ENCODE assay signal across 15 mouse cellular contexts in the genomic region with DNA sequence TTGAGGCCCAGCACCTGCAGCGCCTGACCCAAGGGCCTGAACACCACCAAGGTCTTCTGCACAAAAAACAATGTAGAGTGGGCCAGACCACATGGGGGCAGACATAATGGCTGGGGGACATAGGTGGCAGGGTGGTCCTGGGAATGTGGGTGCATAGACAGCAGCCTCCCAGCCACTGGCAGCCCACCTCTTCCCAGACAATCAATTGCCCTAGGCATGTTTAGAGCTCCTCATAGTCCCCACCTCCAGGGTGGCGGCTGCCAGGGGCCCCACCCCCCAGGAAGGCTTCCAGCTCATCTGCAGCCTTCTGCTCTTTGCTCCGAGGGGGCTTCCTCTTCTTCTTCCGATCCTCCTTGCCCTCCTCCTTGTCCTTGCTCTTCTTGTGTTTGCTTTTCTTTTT. TPM values are rescaled to one million over a fixed set of nuclear protein-coding genes. Genes with fewer than 3 reads are reported as not detected.
DNase-seq lines count a peak whose midpoint lies in the region; ATAC-seq and TF ChIP-seq lines count a peak whose summit lies in the region.
"Had no signal": no experiment of that assay in that cellular context is flagged by ENCODE, and none has a peak within 500 bp of the region (broad histone marks: within the 10 kb centered on the region; RNA-seq: fewer than 3 reads in every experiment).

No protein-coding gene starts in this region.

- peaks cover 48% of the 10 kb centered on the region for H3K4me1 ChIP-seq in cerebellum, adult 2 months (ENCODE audit: control insufficient read depth, insufficient read depth, low read length)
- H3K4me1 ChIP-seq in liver, postnatal 0 days (ENCODE audit: insufficient read depth), result peaks cover 20% of the 10 kb centered on the region
- peaks cover 25% of the 10 kb centered on the region for H3K4me1 ChIP-seq in liver, embryonic 11.5 days (replicated peaks; ENCODE audit: control insufficient read depth, insufficient read depth, low read length)
- peaks cover 42% of the 10 kb centered on the region for H3K4me1 ChIP-seq in olfactory bulb, adult 2 months (ENCODE audit: control insufficient read depth, insufficient read depth, low read length)
- peaks cover 53% of the 10 kb centered on the region for H3K4me1 ChIP-seq in liver, embryonic 12.5 days

- peak in 1 of 2 experiments; percentile 34 for DNase-seq in cerebellum, adult 2 months
- DNase-seq in cerebellum, postnatal 36 days, result no peak
- DNase-seq in liver, postnatal 0 days, result no peak
- no peak for DNase-seq in liver, embryonic 11.5 days (ENCODE audit: low spot score)
- peak; percentile 37 to 48 for DNase-seq in cerebellum, postnatal 25 days
- DNase-seq: heart, postnatal 36 days; thymus, adult 18-20 months had no signal

- H3K9ac ChIP-seq in liver, postnatal 0 days (replicated peaks), result no peak overlapping the region
- no peak overlapping the region for H3K9ac ChIP-seq in liver, embryonic 11.5 days (ENCODE audit: low read depth, low read length)
- H3K9ac ChIP-seq in liver, embryonic 12.5 days, result no peak overlapping the region

- TF ChIP-seq CTCF in cerebellum, adult 2 months (IDR thresholded peaks at IDR 0.05; ENCODE audit: borderline replicate concordance, insufficient read depth, low read depth, low read length), result no peak
- TF ChIP-seq CTCF in liver, postnatal 0 days (IDR thresholded peaks at IDR 0.05; ENCODE audit: low read depth), result peak; percentile 3; the same call in 1 of the 2 replicates
- TF ChIP-seq CTCF in olfactory bulb, adult 2 months (IDR thresholded peaks at IDR 0.05; ENCODE audit: insufficient read depth, low read depth, low read length), result no peak

- no peak overlapping the region for H3K4me2 ChIP-seq in liver, postnatal 0 days (ENCODE audit: low read depth, low read length)
- no peak overlapping the region for H3K4me2 ChIP-seq in liver, embryonic 11.5 days
- H3K4me2 ChIP-seq in liver, embryonic 12.5 days, result no peak overlapping the region
- H3K4me2 ChIP-seq: heart, embryonic 13.5 days; limb, embryonic 13.5 days had no signal

- ATAC-seq in liver, postnatal 0 days, result no peak
- ATAC-seq in liver, embryonic 11.5 days (replicated peaks; ENCODE audit: low FRiP score), result no peak
- no peak for ATAC-seq in liver, embryonic 12.5 days
- ATAC-seq: activated CD4-positive, CD25-positive, alpha-beta regulatory T cell, adult 4 months; forebrain, embryonic 16.5 days; intestine, postnatal 0 days; midbrain, embryonic 16.5 days had no signal

- TF ChIP-seq POLR2A in cerebellum, adult 2 months (IDR thresholded peaks at IDR 0.05; ENCODE audit: borderline replicate concordance, insufficient read depth, low read length), result no peak
- TF ChIP-seq POLR2A in olfactory bulb, adult 2 months (IDR thresholded peaks at IDR 0.05; ENCODE audit: insufficient read depth, low read depth, low read length), result no peak

- H3K9me3 ChIP-seq in liver, postnatal 0 days (ENCODE audit: low read length), result no peaks in the 10 kb centered on the region
- no peaks in the 10 kb centered on the region for H3K9me3 ChIP-seq in liver, embryonic 11.5 days (ENCODE audit: control insufficient read depth, low read length)
- H3K9me3 ChIP-seq in liver, embryonic 12.5 days (replicated peaks), result no peaks in the 10 kb centered on the region
- H3K9me3 ChIP-seq: heart, embryonic 13.5 days; limb, embryonic 13.5 days had no signal

- WGBS in cerebellum, adult 2 months, result 30% methylated on average over 4 of the region's 4 CpGs
- WGBS in liver, postnatal 0 days (ENCODE audit: insufficient replicate concordance), result 67% methylated on average over 4 of the region's 4 CpGs
- 69% methylated on average over 4 of the region's 4 CpGs for WGBS in liver, embryonic 11.5 days
- 38% methylated on average over 4 of the region's 4 CpGs for WGBS in olfactory bulb, adult 2 months
- WGBS in liver, embryonic 12.5 days (ENCODE audit: insufficient replicate concordance), result 59% methylated on average over 4 of the region's 4 CpGs

- peaks cover 30% of the 10 kb centered on the region for H3K36me3 ChIP-seq in liver, postnatal 0 days (replicated peaks; ENCODE audit: insufficient read depth, low read length)
- H3K36me3 ChIP-seq in liver, embryonic 11.5 days (ENCODE audit: control insufficient read depth, insufficient read depth, low read length), result peaks cover 11% of the 10 kb centered on the region
- peaks cover 56% of the 10 kb centered on the region for H3K36me3 ChIP-seq in liver, embryonic 12.5 days

- H3K27ac ChIP-seq in cerebellum, adult 2 months (ENCODE audit: insufficient read depth, low read length), result peak overlapping the region; percentile 96
- H3K27ac ChIP-seq in liver, postnatal 0 days (ENCODE audit: low read depth), result no peak overlapping the region
- no peak overlapping the region for H3K27ac ChIP-seq in liver, embryonic 11.5 days (ENCODE audit: low read depth, low read length)
- peak overlapping the region; percentile 72 for H3K27ac ChIP-seq in olfactory bulb, adult 2 months (ENCODE audit: insufficient read depth, low read depth, low read length)
- no peak overlapping the region for H3K27ac ChIP-seq in liver, embryonic 12.5 days
- H3K27ac ChIP-seq: heart, embryonic 13.5 days; limb, embryonic 13.5 days had no signal

- no peak for TF ChIP-seq EP300 in liver, postnatal 0 days (IDR thresholded peaks at IDR 0.05; ENCODE audit: low read depth)

- no peak overlapping the region for H3K4me3 ChIP-seq in cerebellum, adult 2 months (replicated peaks; ENCODE audit: insufficient read depth, low read depth, low read length)
- no peak overlapping the region for H3K4me3 ChIP-seq in liver, postnatal 0 days (ENCODE audit: low read depth, low read length)
- no peak overlapping the region for H3K4me3 ChIP-seq in liver, embryonic 11.5 days (ENCODE audit: low read depth, low read length)
- no peak overlapping the region for H3K4me3 ChIP-seq in olfactory bulb, adult 2 months (ENCODE audit: insufficient read depth, low read depth, low read length)
- H3K4me3 ChIP-seq in liver, embryonic 12.5 days, result no peak overlapping the region
- H3K4me3 ChIP-seq: heart, embryonic 13.5 days; limb, embryonic 13.5 days had no signal

- H3K27me3 ChIP-seq in cerebellum, adult 2 months (ENCODE audit: control insufficient read depth, insufficient read depth, low read length), result no peaks in the 10 kb centered on the region
- peaks cover 26% of the 10 kb centered on the region for H3K27me3 ChIP-seq in liver, postnatal 0 days (ENCODE audit: insufficient read depth, low read length)
- H3K27me3 ChIP-seq in liver, embryonic 11.5 days (replicated peaks; ENCODE audit: control insufficient read depth, insufficient read depth, low read length), result peaks cover 27% of the 10 kb centered on the region
- H3K27me3 ChIP-seq in liver, embryonic 12.5 days (replicated peaks), result peaks cover 29% of the 10 kb centered on the region

RNA-seq across cellular contexts. Expression of a gene that starts 2.0 kb away (rescaled TPM):
- polyA plus RNA-seq in cerebellum, adult 2 months (2012; rRNA removed), result 257 and 312 TPM in 2 replicates
- 0.02 TPM in 1 of 2 replicates, not detected in the other for polyA plus RNA-seq in liver, postnatal 0 days (2015; fragmentation: Nextera tagmentation; extraction: Ambion mirVana)
- 0.21 TPM in 1 of 2 replicates, not detected in the other for polyA plus RNA-seq in liver, embryonic 11.5 days (2014; fragmentation: Nextera tagmentation; extraction: Ambion mirVana)
- polyA plus RNA-seq in olfactory bulb, adult 2 months (2012; ENCODE audit: insufficient read depth, insufficient read length, low replicate concordance, missing spikeins), result not detected in 2 replicates
- polyA plus RNA-seq in liver, embryonic 12.5 days (2016; fragmentation: Nextera tagmentation; extraction: Ambion mirVana), result not detected in 2 replicates

RNA-seq across cellular contexts. Expression of a gene that starts 8.5 kb away (rescaled TPM):
- 176 and 186 TPM in 2 replicates for polyA plus RNA-seq in cerebellum, adult 2 months (2012; rRNA removed)
- 44.7 and 46.1 TPM in 2 replicates for polyA plus RNA-seq in liver, postnatal 0 days (2015; fragmentation: Nextera tagmentation; extraction: Ambion mirVana)
- 112 and 116 TPM in 2 replicates for polyA plus RNA-seq in liver, embryonic 11.5 days (2014; fragmentation: Nextera tagmentation; extraction: Ambion mirVana)
- not detected in 2 replicates for polyA plus RNA-seq in olfactory bulb, adult 2 months (2012; ENCODE audit: insufficient read depth, insufficient read length, low replicate concordance, missing spikeins)
- 67.8 and 69.2 TPM in 2 replicates for polyA plus RNA-seq in liver, embryonic 12.5 days (2016; fragmentation: Nextera tagmentation; extraction: Ambion mirVana)

RNA-seq across cellular contexts. Expression of a gene that starts 8.9 kb away (rescaled TPM):
- 3.0 and 4.4 TPM in 2 replicates for polyA plus RNA-seq in cerebellum, adult 2 months (2012; rRNA removed)
- 0.07 and 0.09 TPM in 2 replicates for polyA plus RNA-seq in liver, postnatal 0 days (2015; fragmentation: Nextera tagmentation; extraction: Ambion mirVana)
- polyA plus RNA-seq in liver, embryonic 11.5 days (2014; fragmentation: Nextera tagmentation; extraction: Ambion mirVana), result 1.3 and 1.8 TPM in 2 replicates
- polyA plus RNA-seq in olfactory bulb, adult 2 months (2012; ENCODE audit: insufficient read depth, insufficient read length, low replicate concordance, missing spikeins), result not detected in 2 replicates
- polyA plus RNA-seq in liver, embryonic 12.5 days (2016; fragmentation: Nextera tagmentation; extraction: Ambion mirVana), result 0.38 and 0.45 TPM in 2 replicates

RNA-seq across cellular contexts. Expression of a gene that starts 24.8 kb away (rescaled TPM):
- 161 and 172 TPM in 2 replicates for polyA plus RNA-seq in cerebellum, adult 2 months (2012; rRNA removed)
- polyA plus RNA-seq in liver, postnatal 0 days (2015; fragmentation: Nextera tagmentation; extraction: Ambion mirVana), result 11.0 and 13.5 TPM in 2 replicates
- 59.3 and 67.7 TPM in 2 replicates for polyA plus RNA-seq in liver, embryonic 11.5 days (2014; fragmentation: Nextera tagmentation; extraction: Ambion mirVana)
- not detected in 2 replicates for polyA plus RNA-seq in olfactory bulb, adult 2 months (2012; ENCODE audit: insufficient read depth, insufficient read length, low replicate concordance, missing spikeins)
- 41.8 and 42.9 TPM in 2 replicates for polyA plus RNA-seq in liver, embryonic 12.5 days (2016; fragmentation: Nextera tagmentation; extraction: Ambion mirVana)

RNA-seq across cellular contexts. Expression of a gene that starts 25.9 kb away (rescaled TPM):
- polyA plus RNA-seq in cerebellum, adult 2 months (2012; rRNA removed), result 345 and 350 TPM in 2 replicates
- 263 and 268 TPM in 2 replicates for polyA plus RNA-seq in liver, postnatal 0 days (2015; fragmentation: Nextera tagmentation; extraction: Ambion mirVana)
- 367 and 380 TPM in 2 replicates for polyA plus RNA-seq in liver, embryonic 11.5 days (2014; fragmentation: Nextera tagmentation; extraction: Ambion mirVana)
- not detected in 2 replicates for polyA plus RNA-seq in olfactory bulb, adult 2 months (2012; ENCODE audit: insufficient read depth, insufficient read length, low replicate concordance, missing spikeins)
- 293 and 311 TPM in 2 replicates for polyA plus RNA-seq in liver, embryonic 12.5 days (2016; fragmentation: Nextera tagmentation; extraction: Ambion mirVana)

Comparison
In these comparisons a context has a peak if more than half of its experiments do, and no peak if none do; other contexts are left out.
1. DNase-seq: peak in cerebellum, postnatal 25 days (2 of 2); none in cerebellum, postnatal 36 days (0 of 2), liver, postnatal 0 days (single experiment) and liver, embryonic 11.5 days (single experiment).
2. H3K27ac ChIP-seq: peak in cerebellum, adult 2 months (single experiment) and olfactory bulb, adult 2 months (single experiment); none in liver, postnatal 0 days (single experiment), liver, embryonic 11.5 days (single experiment) and liver, embryonic 12.5 days (single experiment).
3. RNA of a gene that starts 8.5 kb away (polyA plus RNA-seq): 176 to 186 TPM in cerebellum, adult 2 months, 112 to 116 TPM in liver, embryonic 11.5 days, 67.8 to 69.2 TPM in liver, embryonic 12.5 days and 44.7 to 46.1 TPM in liver, postnatal 0 days; not detected in olfactory bulb, adult 2 months; every median in the first group is over 10 times any median in the second.